Mouse (Mus musculus) NIH3T3 (cell line): ENCODE data around the gene Gm44805.

ENCODE experiments used
- DNase-seq: peaks from one replicate; pipeline ENCODE4 v3.0.0-alpha.2; 2012; ENCODE audit warnings: low read depth

Gm44805 gene

GRCm38 (mm10) chr7:19628536-19629360 lies 52.5 kb downstream of the Gm44805 start:
- DNase-seq = peak; percentile 98

DNA sequence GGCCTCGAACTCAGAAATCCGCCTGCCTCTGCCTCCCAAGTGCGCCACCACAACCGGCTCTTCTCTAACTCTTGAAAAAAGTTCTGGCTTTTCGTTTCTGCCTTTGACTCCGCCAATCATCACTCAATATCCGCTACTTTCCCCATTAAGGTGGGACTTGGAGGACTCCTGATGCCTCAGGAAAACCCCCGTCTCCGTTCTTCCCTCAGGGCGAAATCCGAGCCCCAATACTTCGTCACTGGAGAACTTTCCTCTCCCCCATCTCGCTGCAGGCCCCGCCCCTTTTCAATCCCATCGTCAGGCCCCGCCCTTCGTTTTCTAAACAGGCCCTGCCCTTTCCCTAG lies 53.1 kb downstream of the Gm44805 start:
- DNase-seq = no peak

DNA sequence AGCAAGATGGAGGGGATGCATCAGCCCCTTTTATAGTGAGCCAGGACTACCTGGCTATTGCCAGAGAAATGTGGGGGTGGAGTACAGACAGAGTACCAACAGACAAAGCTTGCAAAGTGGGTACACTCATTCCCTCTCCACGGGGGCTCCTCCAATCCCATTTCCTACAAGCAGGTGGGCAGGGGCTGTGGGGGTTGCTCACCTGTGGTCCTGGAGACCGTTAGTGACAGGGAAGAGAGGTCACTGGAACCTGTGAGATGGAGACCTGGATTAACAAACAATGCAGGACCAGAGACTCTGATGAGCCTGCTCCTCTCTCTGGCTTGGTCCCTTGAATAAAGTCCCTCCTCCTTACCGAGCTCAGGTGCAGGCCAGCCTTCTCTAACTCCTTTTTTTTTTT lies 53.5 kb downstream of the Gm44805 start:
- DNase-seq = no peak

GRCm38 (mm10) chr7:19623433-19623832 lies 57.8 kb downstream of the Gm44805 start:
- no peak for DNase-seq

GRCm38 (mm10) chr7:19622241-19622640 lies 59.0 kb downstream of the Gm44805 start:
- DNase-seq = no peak
